Mouse (Mus musculus): ENCODE measurements around the gene Klf16. TPM values are rescaled to one million over a fixed set of nuclear protein-coding genes. Genes with fewer than 3 reads are reported as not detected.

Gene Klf16
- 4.1 TPM for polyA plus RNA-seq (2014; fragmentation: Illumina TruSeq; extraction: RNeasy Lipid Tissue Mini Kit (QIAGEN cat#74804); ENCODE audit: low read depth, low replicate concordance)

GRCm38 (mm10) chr10:80577195-80578130 lies at the start of gene Klf16:
Gene Klf16 (minus strand): TSS chr10:80577321.

DNA sequence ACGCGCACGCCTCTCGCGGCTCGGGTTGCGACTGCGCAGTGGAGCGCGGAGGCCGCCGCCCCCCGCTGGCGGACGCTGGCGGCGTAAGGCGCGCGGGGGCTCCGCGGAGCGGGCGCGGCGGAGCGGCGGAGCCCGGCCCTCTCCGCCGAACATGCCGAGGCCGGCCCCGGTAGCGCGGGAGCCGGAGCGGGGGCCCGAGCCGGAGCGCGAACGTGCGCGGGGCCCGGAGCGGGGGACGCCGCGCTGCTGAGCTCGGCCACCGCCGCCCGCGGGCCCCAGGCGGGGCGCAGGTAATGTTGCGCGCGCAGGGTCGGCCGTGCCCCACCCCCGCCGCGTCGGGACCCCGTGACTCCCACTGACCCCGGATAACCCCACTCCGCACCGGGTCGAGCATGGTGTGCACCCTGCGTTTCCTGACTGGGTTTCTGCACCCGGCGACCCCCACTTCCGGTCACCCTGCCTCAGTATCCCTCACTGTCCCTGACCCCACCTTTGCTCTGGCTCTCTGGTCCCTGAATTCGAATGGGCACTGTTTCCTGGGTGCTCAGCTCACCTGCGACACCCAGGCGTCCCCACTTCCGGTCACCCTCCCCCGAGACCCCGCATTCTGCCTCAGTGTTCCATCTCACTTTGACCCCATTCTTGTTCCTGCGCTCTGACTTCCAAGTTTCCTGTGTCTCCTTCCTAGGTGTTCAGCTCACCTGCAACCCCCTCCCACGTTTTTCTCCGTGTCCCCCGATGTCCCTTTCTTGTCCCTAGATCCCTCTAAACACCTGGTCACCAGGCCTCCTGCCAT lies 45.7 kb upstream of the Klf16 start, which contains the start of gene Csnk1g2:
Csnk1g2 (plus strand) TSS at position 178 of the 796 bp plus-strand sequence.

GRCm38 (mm10) chr10:80605721-80606120 lies 28.6 kb upstream of the Klf16 start, which contains the start of gene Gm49322:
Gene Gm49322 (plus strand): TSS chr10:80606021.

DNA sequence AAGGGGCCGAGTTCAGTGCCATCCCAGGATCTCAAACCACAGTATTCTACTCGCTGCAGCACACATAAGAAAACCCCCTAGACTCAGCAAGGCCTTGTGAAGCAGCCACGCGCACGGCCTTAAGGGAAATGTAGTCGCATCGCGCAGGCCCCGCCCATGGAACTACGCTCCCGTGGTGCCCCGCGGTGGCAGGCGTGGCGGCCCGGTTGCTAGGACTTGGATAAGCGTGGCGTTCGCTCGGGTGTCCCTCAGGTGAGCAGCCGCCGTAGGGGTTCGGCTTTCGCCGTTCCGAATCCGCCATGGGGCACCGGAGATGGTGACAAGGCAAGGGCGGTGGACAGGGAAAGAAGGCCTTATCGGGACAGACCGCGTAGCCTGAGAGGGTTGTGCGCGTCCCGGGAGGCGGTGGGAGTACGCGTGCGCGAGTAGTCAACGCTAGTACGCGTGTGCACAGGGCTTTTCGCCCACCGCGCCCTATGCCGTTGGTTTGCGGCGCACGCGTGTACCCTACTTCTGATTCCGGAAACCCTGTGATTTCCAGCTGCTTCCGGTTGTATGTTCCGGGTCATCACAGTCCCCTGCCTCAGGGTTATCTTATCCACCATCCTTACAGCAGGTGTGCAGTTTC lies 25.7 kb upstream of the Klf16 start, which contains the start of the genes Scamp4 and Adat3:
Scamp4 (plus strand) TSS at position 175 of the 628 bp plus-strand sequence.
Adat3 (plus strand) TSS at position 183 of the 628 bp plus-strand sequence.

DNA sequence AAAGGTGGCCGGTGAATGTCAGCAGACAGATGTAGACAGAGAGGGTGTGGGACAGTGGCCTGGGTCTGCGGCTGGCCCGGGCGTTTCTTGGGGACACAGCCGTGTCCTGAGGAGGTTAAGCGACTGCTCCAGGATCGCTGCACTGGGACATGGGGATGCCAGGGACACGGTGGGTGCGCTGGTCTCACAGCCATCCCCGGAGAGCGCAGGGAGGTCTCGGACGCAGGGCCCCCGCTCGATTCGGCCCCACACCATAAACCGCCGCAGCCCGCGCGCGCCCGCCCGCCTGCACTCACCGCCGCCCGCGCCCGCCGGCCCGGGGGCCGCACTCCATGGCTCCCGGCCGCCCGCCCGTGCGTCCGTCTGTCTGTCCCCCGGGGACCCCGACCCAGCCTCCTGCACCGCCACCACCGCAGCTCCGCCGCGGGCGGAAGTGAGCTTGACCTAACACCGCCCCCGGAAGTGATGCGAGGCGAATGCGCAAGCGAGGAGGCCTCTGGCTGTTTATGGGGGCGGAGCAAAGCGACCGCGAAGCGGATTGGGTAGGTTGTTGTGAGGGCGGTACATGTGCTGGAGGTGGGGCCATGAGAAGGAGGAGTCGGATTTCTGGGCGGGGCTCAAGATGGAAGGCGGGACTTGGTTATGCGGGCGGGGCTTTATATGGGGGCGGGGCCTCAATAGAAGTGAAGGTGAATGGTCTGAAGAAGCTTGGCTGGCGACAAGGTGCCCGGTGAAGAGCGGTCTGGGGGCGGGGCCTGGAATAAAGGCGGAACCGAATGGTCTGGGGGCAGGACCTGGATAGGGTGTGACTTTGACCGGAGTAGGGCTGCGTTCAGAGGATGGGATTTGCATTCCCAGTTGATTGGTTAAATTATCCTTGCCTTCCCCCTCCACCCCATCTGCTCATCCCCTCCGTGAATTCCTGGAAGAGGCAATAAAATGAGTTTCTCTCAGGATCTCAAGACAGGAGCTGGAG lies 13.0 kb upstream of the Klf16 start, which contains the start of gene Abhd17a:
Abhd17a (minus strand) TSS at position 463 of the 976 bp plus-strand sequence.

GRCm38 (mm10) chr10:80561116-80561944 lies 15.8 kb downstream of the Klf16 start, which contains the start of gene Rexo1:
Gene Rexo1 (minus strand): TSS chr10:80561560.

GRCm38 (mm10) chr10:80538710-80539394 lies 38.3 kb downstream of the Klf16 start, which contains the start of gene Atp8b3:
Gene Atp8b3 (minus strand): TSS chr10:80539124.

Other genes with a start within 250 kb of the Klf16 start
- 2.2 TPM for gene Pcsk4, start 247.8 kb downstream of the Klf16 start, polyA plus RNA-seq (2014; fragmentation: Illumina TruSeq; extraction: RNeasy Lipid Tissue Mini Kit (QIAGEN cat#74804); ENCODE audit: low read depth, low replicate concordance)
- gene Reep6, start 247.4 kb downstream of the Klf16 start, polyA plus RNA-seq (2014; fragmentation: Illumina TruSeq; extraction: RNeasy Lipid Tissue Mini Kit (QIAGEN cat#74804); ENCODE audit: low read depth, low replicate concordance): 3.4 TPM
- gene Adamtsl5, start 228.9 kb downstream of the Klf16 start, polyA plus RNA-seq (2014; fragmentation: Illumina TruSeq; extraction: RNeasy Lipid Tissue Mini Kit (QIAGEN cat#74804); ENCODE audit: low read depth, low replicate concordance): 64.4 TPM
- 3.1 TPM for gene Plk5, start 220.9 kb downstream of the Klf16 start, polyA plus RNA-seq (2014; fragmentation: Illumina TruSeq; extraction: RNeasy Lipid Tissue Mini Kit (QIAGEN cat#74804); ENCODE audit: low read depth, low replicate concordance)
- gene Mex3d, start 189.7 kb downstream of the Klf16 start, polyA plus RNA-seq (2014; fragmentation: Illumina TruSeq; extraction: RNeasy Lipid Tissue Mini Kit (QIAGEN cat#74804); ENCODE audit: low read depth, low replicate concordance): 6.2 TPM
- 93.3 TPM for gene Mbd3, start 177.8 kb downstream of the Klf16 start, polyA plus RNA-seq (2014; fragmentation: Illumina TruSeq; extraction: RNeasy Lipid Tissue Mini Kit (QIAGEN cat#74804); ENCODE audit: low read depth, low replicate concordance)
- gene Uqcr11, start 170.5 kb downstream of the Klf16 start, polyA plus RNA-seq (2014; fragmentation: Illumina TruSeq; extraction: RNeasy Lipid Tissue Mini Kit (QIAGEN cat#74804); ENCODE audit: low read depth, low replicate concordance): 2,281 TPM
- 17.6 TPM for gene Tcf3, start 143.7 kb downstream of the Klf16 start, polyA plus RNA-seq (2014; fragmentation: Illumina TruSeq; extraction: RNeasy Lipid Tissue Mini Kit (QIAGEN cat#74804); ENCODE audit: low read depth, low replicate concordance)
- 0.08 TPM for gene Onecut3, start 82.5 kb downstream of the Klf16 start, polyA plus RNA-seq (2014; fragmentation: Illumina TruSeq; extraction: RNeasy Lipid Tissue Mini Kit (QIAGEN cat#74804); ENCODE audit: low read depth, low replicate concordance)
- not detected for gene Atp8b3, start 38.2 kb downstream of the Klf16 start, polyA plus RNA-seq (2014; fragmentation: Illumina TruSeq; extraction: RNeasy Lipid Tissue Mini Kit (QIAGEN cat#74804); ENCODE audit: low read depth, low replicate concordance)
- gene Rexo1, start 15.8 kb downstream of the Klf16 start, polyA plus RNA-seq (2014; fragmentation: Illumina TruSeq; extraction: RNeasy Lipid Tissue Mini Kit (QIAGEN cat#74804); ENCODE audit: low read depth, low replicate concordance): 12.6 TPM
- gene Abhd17a, start 13.0 kb upstream of the Klf16 start, polyA plus RNA-seq (2014; fragmentation: Illumina TruSeq; extraction: RNeasy Lipid Tissue Mini Kit (QIAGEN cat#74804); ENCODE audit: low read depth, low replicate concordance): 36.9 TPM
- gene Scamp4, start 25.6 kb upstream of the Klf16 start, polyA plus RNA-seq (2014; fragmentation: Illumina TruSeq; extraction: RNeasy Lipid Tissue Mini Kit (QIAGEN cat#74804); ENCODE audit: low read depth, low replicate concordance): 35.7 TPM
- gene Adat3, start 25.6 kb upstream of the Klf16 start, polyA plus RNA-seq (2014; fragmentation: Illumina TruSeq; extraction: RNeasy Lipid Tissue Mini Kit (QIAGEN cat#74804); ENCODE audit: low read depth, low replicate concordance): 1.7 TPM
- 0.50 TPM for gene Gm49322, start 28.7 kb upstream of the Klf16 start, polyA plus RNA-seq (2014; fragmentation: Illumina TruSeq; extraction: RNeasy Lipid Tissue Mini Kit (QIAGEN cat#74804); ENCODE audit: low read depth, low replicate concordance)
- 87.7 TPM for gene Csnk1g2, start 45.5 kb upstream of the Klf16 start, polyA plus RNA-seq (2014; fragmentation: Illumina TruSeq; extraction: RNeasy Lipid Tissue Mini Kit (QIAGEN cat#74804); ENCODE audit: low read depth, low replicate concordance)
- gene Btbd2, start 79.8 kb upstream of the Klf16 start, polyA plus RNA-seq (2014; fragmentation: Illumina TruSeq; extraction: RNeasy Lipid Tissue Mini Kit (QIAGEN cat#74804); ENCODE audit: low read depth, low replicate concordance): 42.0 TPM
- 159 TPM for gene Mknk2, start 100.8 kb upstream of the Klf16 start, polyA plus RNA-seq (2014; fragmentation: Illumina TruSeq; extraction: RNeasy Lipid Tissue Mini Kit (QIAGEN cat#74804); ENCODE audit: low read depth, low replicate concordance)
- gene Mob3a, start 124.7 kb upstream of the Klf16 start, polyA plus RNA-seq (2014; fragmentation: Illumina TruSeq; extraction: RNeasy Lipid Tissue Mini Kit (QIAGEN cat#74804); ENCODE audit: low read depth, low replicate concordance): 5.6 TPM
- 17.2 TPM for gene Izumo4, start 124.9 kb upstream of the Klf16 start, polyA plus RNA-seq (2014; fragmentation: Illumina TruSeq; extraction: RNeasy Lipid Tissue Mini Kit (QIAGEN cat#74804); ENCODE audit: low read depth, low replicate concordance)
- gene Ap3d1, start 164.9 kb upstream of the Klf16 start, polyA plus RNA-seq (2014; fragmentation: Illumina TruSeq; extraction: RNeasy Lipid Tissue Mini Kit (QIAGEN cat#74804); ENCODE audit: low read depth, low replicate concordance): 44.0 TPM
- gene Dot1l, start 177.9 kb upstream of the Klf16 start, polyA plus RNA-seq (2014; fragmentation: Illumina TruSeq; extraction: RNeasy Lipid Tissue Mini Kit (QIAGEN cat#74804); ENCODE audit: low read depth, low replicate concordance): 36.2 TPM
- 24.0 TPM for gene Sf3a2, start 220.9 kb upstream of the Klf16 start, polyA plus RNA-seq (2014; fragmentation: Illumina TruSeq; extraction: RNeasy Lipid Tissue Mini Kit (QIAGEN cat#74804); ENCODE audit: low read depth, low replicate concordance)
- 33.0 TPM for gene Plekhj1, start 221.3 kb upstream of the Klf16 start, polyA plus RNA-seq (2014; fragmentation: Illumina TruSeq; extraction: RNeasy Lipid Tissue Mini Kit (QIAGEN cat#74804); ENCODE audit: low read depth, low replicate concordance)
- gene Amh, start 227.9 kb upstream of the Klf16 start, polyA plus RNA-seq (2014; fragmentation: Illumina TruSeq; extraction: RNeasy Lipid Tissue Mini Kit (QIAGEN cat#74804); ENCODE audit: low read depth, low replicate concordance): not detected
- 0.52 TPM for gene Jsrp1, start 236.2 kb upstream of the Klf16 start, polyA plus RNA-seq (2014; fragmentation: Illumina TruSeq; extraction: RNeasy Lipid Tissue Mini Kit (QIAGEN cat#74804); ENCODE audit: low read depth, low replicate concordance)
- 873 TPM for gene Oaz1, start 249.3 kb upstream of the Klf16 start, polyA plus RNA-seq (2014; fragmentation: Illumina TruSeq; extraction: RNeasy Lipid Tissue Mini Kit (QIAGEN cat#74804); ENCODE audit: low read depth, low replicate concordance)

All from heart, adult 10 weeks (tissue).